Mouse (Mus musculus) megakaryocyte progenitor cell, adult 5-6 weeks (primary cell): ENCODE data around the gene Olfr692. TPM values are rescaled to one million over a fixed set of nuclear protein-coding genes. Genes with fewer than 3 reads are reported as not detected.

ENCODE experiments used
- ATAC-seq: replicated peaks from 2 replicates; pipeline ENCODE4 v1.8.0; 2016; ENCODE audit warnings: mild to moderate bottlenecking, moderate TSS enrichment, inconsistent platforms; ENCODE audit not compliant: poor library complexity
- total RNA-seq, 2 experiments: library from RNA; stranded (forward) in 1 of 2; stranded (reverse) in 1 of 2; fragments of 157-497, 149-512 nt in 1 of 2; fragments of 200-1000 nt in 1 of 2; gene quantifications; 2 replicates each; pipeline versions ENCODE4 v1.2.3 to v1.2.4; 2015 to 2017

Gene Olfr692
- total RNA-seq, 2 experiments from 2014 or later = not detected

DNA sequence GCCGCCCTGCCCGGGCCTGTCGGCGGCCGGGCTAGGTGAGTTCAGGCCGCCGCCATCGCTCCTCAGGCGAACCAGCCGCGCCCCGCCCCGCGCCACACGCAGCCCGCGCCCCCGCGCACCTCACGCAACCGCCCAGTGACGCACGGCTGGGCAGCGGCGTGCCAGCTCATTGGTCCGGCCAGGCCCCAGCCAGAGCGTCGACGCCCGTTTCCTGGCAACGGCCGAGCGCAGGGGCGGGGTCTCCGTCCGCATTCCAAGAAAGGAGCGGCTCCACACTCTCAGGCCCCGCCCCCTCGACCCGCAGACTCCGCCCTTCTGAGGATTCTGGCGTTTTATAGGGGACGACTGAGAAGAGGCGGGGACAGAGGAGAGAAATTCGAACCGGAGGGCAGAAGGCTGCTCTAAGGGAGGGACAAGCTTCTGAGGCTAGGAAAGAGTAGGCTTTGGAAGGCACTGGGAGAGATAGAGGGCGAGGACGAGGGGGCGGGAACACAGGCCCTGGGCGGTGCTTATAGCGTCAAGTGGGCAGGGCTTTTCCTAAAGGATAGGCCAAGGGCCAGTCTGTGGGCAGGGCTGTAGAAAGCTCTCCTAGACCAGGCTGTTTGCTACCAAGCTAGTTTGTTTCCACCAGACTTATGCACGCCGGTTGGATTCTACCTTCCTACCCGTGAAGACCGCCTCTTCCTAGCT, 32.0 kb downstream of the Olfr692 start, which contains the start of gene Fam160a2:
Gene Fam160a2 (minus strand): TSS at position 120 of the 690 bp plus-strand sequence.
- peak; percentile 76 for ATAC-seq

DNA sequence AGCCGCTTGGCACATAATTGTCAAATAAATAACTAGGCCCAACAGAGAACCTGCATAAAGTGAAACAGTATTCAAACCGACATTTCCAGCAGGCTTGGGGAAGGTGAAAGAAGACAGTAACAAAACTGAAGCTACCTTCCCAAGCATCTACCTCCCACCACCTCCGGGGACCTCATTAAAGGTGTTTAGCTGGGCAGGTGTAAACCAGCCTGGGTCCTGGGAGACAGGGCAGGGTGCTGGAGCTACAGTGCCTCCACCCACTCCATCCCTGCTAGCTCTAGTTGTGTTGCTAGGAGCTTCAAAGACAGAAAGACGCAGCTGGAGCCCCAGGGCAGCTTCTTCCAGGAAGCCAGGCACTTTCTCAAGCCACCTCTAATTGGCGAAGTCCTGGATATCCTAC, 36.2 kb downstream of the Olfr692 start, which contains the start of gene Cnga4:
Gene Cnga4 (plus strand): TSS at position 301 of the 400 bp plus-strand sequence.
- no peak for ATAC-seq

DNA sequence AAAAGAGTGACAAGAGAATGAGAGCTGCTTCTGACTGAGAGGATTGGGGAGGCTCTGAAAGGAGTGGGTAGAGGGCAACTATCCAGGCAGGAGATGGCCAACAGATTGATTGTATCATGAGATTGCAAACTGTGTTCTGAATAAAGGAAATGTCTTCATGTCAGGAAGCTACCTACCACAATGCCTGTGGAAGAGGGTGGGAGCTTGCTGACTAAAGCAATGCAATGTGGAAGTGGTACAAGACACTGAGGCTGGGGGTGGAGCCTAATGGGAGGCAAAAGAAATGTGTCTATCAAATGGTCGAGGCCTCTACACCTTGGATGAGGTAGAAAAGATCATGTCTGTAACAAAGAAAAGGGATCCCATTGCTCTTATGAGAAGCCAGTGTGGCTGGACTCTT, 38.3 kb downstream of the Olfr692 start:
- peak; percentile 71 for ATAC-seq

DNA sequence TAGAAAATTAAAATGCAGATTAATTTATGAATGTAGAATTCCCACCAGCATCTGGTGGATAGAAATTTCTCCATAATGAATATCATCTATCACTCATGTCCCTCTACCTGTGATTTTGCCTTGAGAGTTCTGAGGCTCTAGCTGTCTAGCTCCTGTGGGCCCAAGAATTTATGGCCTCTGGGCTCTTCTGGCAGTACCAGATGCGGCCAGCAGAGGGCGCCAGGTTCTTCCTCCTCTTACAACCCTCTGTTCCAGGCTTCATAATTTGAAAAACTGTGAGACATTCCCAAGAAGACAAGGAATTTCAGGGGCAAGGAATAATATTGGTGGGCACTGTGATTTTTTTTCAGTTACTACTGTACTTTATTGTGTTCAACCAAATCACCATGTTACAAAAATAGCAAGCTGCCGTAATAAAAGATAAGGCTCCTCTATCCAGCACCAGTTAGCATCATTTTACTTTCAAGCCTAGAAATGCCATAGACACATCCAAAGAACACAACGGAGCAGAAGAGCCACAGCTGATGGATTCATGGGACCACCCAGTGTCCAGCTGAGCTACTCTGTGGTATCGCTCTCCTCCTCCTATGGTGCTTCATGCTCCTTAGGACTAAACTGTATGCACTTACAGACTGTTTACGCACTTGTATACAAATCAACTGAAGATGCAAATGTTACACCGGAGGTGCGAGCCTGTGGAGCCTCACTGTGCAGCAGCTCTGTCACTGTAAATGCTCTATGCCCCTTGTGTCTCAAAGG, 44.0 kb downstream of the Olfr692 start:
- peak; percentile 89 for ATAC-seq

DNA sequence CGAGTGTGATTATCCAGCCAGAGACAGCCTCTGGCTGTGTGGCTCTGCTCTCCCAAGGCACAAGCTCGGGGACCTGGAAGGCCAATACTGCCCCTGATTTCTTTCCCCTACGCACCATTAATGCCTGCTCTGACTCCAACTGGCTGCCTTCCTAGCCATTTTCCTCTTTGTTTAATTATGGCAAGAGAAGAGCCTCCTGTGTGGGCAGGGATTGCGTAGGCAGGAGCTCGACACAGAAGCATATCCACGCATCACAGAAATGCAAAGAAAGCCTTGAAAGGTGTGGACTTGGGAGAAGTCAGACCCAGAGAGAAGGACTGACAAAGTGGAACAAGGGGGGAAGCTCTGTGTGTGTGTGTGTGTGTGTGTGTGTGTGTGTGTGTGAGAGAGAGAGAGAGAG, 46.4 kb downstream of the Olfr692 start:
- no peak for ATAC-seq

DNA sequence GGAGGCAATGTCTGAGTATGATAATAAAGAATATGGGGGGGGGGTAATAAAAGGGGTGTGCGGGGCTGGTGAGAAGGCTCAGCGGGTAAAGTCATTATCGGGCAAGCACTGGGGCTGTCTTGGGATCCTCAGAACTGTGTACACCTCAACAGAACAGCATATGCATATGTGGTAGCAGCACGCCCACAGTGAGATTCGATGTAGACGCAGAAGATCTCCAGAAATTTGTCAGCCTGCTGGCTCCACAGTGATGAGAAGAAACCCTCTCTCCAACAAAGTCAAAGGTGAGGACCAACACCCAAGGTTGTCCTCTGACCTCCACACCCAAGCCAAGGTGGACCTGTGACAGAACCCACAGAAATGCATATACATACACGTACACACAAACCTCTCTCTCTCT, 48.5 kb downstream of the Olfr692 start:
- ATAC-seq = no peak

DNA sequence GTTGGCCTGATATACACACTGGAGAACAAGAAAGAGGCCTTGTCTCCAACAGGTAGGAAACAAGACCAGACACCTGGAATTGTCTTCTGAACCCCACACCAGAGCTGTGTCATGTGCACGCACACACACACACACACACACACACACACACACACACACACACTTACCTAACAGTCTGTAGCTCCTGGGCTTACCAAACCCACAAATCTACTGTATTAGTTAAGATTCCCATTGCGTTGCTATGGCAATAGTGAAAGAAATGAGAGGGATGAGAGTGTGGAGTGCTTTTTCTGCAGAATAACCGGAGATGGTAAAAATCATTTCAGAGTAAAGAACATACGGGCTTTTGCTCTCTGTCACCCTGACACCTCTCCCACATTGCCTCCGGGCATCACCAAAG, 50.1 kb downstream of the Olfr692 start:
- no peak for ATAC-seq

Other genes with a start within 250 kb of the Olfr692 start
- not detected in 2 replicates for gene Olfr683, start 221.2 kb upstream of the Olfr692 start, total RNA-seq (2015)
- gene Olfr683, start 221.2 kb upstream of the Olfr692 start, total RNA-seq (2017) = not detected in 2 replicates
- not detected in 2 replicates for gene Olfr684, start 204.6 kb upstream of the Olfr692 start, total RNA-seq (2015)
- gene Olfr684, start 204.6 kb upstream of the Olfr692 start, total RNA-seq (2017) = not detected in 2 replicates
- not detected in 2 replicates for gene Olfr685, start 182.2 kb upstream of the Olfr692 start, total RNA-seq (2015)
- gene Olfr685, start 182.2 kb upstream of the Olfr692 start, total RNA-seq (2017) = not detected in 2 replicates
- gene Olfr686, start 160.7 kb upstream of the Olfr692 start, total RNA-seq (2015) = not detected in 2 replicates
- not detected in 2 replicates for gene Olfr686, start 160.7 kb upstream of the Olfr692 start, total RNA-seq (2017)
- gene Olfr688, start 80.1 kb upstream of the Olfr692 start, total RNA-seq (2015) = not detected in 2 replicates
- not detected in 2 replicates for gene Olfr688, start 80.1 kb upstream of the Olfr692 start, total RNA-seq (2017)
- not detected in 2 replicates for gene Olfr689, start 57.1 kb upstream of the Olfr692 start, total RNA-seq (2015)
- gene Olfr689, start 57.1 kb upstream of the Olfr692 start, total RNA-seq (2017) = not detected in 2 replicates
- not detected in 2 replicates for gene Olfr690, start 34.1 kb upstream of the Olfr692 start, total RNA-seq (2015)
- gene Olfr690, start 34.1 kb upstream of the Olfr692 start, total RNA-seq (2017) = not detected in 2 replicates
- gene Olfr691, start 26.0 kb upstream of the Olfr692 start, total RNA-seq (2015) = not detected in 2 replicates
- gene Olfr691, start 26.0 kb upstream of the Olfr692 start, total RNA-seq (2017) = not detected in 2 replicates
- not detected in 2 replicates for gene Gm5901, start 6.8 kb downstream of the Olfr692 start, total RNA-seq (2015)
- not detected in 2 replicates for gene Gm5901, start 6.8 kb downstream of the Olfr692 start, total RNA-seq (2017)
- gene Fam160a2, start 31.8 kb downstream of the Olfr692 start, total RNA-seq (2015) = 32.4 and 33.3 TPM in 2 replicates
- 8.7 and 19.8 TPM in 2 replicates for gene Fam160a2, start 31.8 kb downstream of the Olfr692 start, total RNA-seq (2017)
- gene Cnga4, start 36.3 kb downstream of the Olfr692 start, total RNA-seq (2015) = 0.07 TPM in 1 of 2 replicates, not detected in the other
- not detected in 2 replicates for gene Cnga4, start 36.3 kb downstream of the Olfr692 start, total RNA-seq (2017)
- gene Cckbr, start 57.5 kb downstream of the Olfr692 start, total RNA-seq (2015) = not detected in 2 replicates
- not detected in 2 replicates for gene Cckbr, start 57.5 kb downstream of the Olfr692 start, total RNA-seq (2017)
- gene Cavin3, start 114.1 kb downstream of the Olfr692 start, total RNA-seq (2015) = 0.22 and 0.27 TPM in 2 replicates
- 0.41 and 0.42 TPM in 2 replicates for gene Cavin3, start 114.1 kb downstream of the Olfr692 start, total RNA-seq (2017)
- 16.2 and 21.0 TPM in 2 replicates for gene Smpd1, start 186.1 kb downstream of the Olfr692 start, total RNA-seq (2015)
- gene Smpd1, start 186.1 kb downstream of the Olfr692 start, total RNA-seq (2017) = 9.5 and 16.2 TPM in 2 replicates
- gene Apbb1, start 213.4 kb downstream of the Olfr692 start, total RNA-seq (2015) = not detected in 2 replicates
- not detected in 2 replicates for gene Apbb1, start 213.4 kb downstream of the Olfr692 start, total RNA-seq (2017)
- not detected in 2 replicates for gene Hpx, start 231.9 kb downstream of the Olfr692 start, total RNA-seq (2015)
- gene Hpx, start 231.9 kb downstream of the Olfr692 start, total RNA-seq (2017) = not detected in 2 replicates